Mouse (Mus musculus) liver, embryonic 16.5 days (tissue): ENCODE measurements around the gene 4930583I09Rik. TPM values are rescaled to one million over a fixed set of nuclear protein-coding genes. Genes with fewer than 3 reads are reported as not detected.

ENCODE experiments used
- ATAC-seq: fragments of 200-750 bp; cut with Nextera tagmentation; 2 replicates; pipeline ENCODE4 v1.8.0; 2017; ENCODE audit warnings: low read depth, mild to moderate bottlenecking, moderate number of reproducible peaks, moderate library complexity
- H3K27ac ChIP-seq: fragments of 300-500 bp; sonication (generic); 2 replicates; pipeline ENCODE4 v1.5.1; 2014; ENCODE audit warnings: mild to moderate bottlenecking, low read length
- H3K27me3 ChIP-seq: fragments of 300-500 bp; sonication (generic); 2 replicates; pipeline ENCODE4 v1.6.1; 2014; ENCODE audit warnings: low read depth, low read length, mixed read lengths; ENCODE audit not compliant: control insufficient read depth, insufficient read depth
- H3K36me3 ChIP-seq: fragments of 300-500 bp; sonication (generic); 2 replicates; pipeline ENCODE4 v1.6.1; 2014; ENCODE audit warnings: mild to moderate bottlenecking; ENCODE audit not compliant: control insufficient read depth, insufficient read depth
- H3K4me1 ChIP-seq: fragments of 300-500 bp; sonication (generic); 2 replicates; pipeline ENCODE4 v1.6.1; 2014; ENCODE audit warnings: low read depth, low read length, mixed read lengths; ENCODE audit not compliant: control insufficient read depth
- H3K4me2 ChIP-seq: fragments of 300-500 bp; sonication (generic); 2 replicates; pipeline ENCODE4 v1.6.1; 2014; ENCODE audit warnings: low read depth, low read length, mixed read lengths
- H3K4me3 ChIP-seq: fragments of 300-500 bp; sonication (generic); 2 replicates; pipeline ENCODE4 v1.5.1; 2014; ENCODE audit warnings: low read depth, mild to moderate bottlenecking, low read length
- H3K9ac ChIP-seq: fragments of 300-500 bp; sonication (generic); 2 replicates; pipeline ENCODE4 v1.6.1; 2014; ENCODE audit warnings: low read depth, low read length
- H3K9me3 ChIP-seq: fragments of 300-500 bp; sonication (generic); replicated peaks from 2 replicates; pipeline ENCODE4 v1.6.1; 2016; ENCODE audit warnings: low read length; ENCODE audit not compliant: control insufficient read depth
- WGBS: fragments of 180-500 bp; shearing (Covaris S2); extraction: QIAGEN DNeasy Blood & Tissue Kit; methylation state at CpG from one replicate; pipeline ENCODE4 v1.1.7; 2014; ENCODE audit not compliant: insufficient replicate concordance; 5-methylcytosine and 5-hydroxymethylcytosine counted together
- polyA plus RNA-seq: library from polyadenylated mRNA; unstranded; fragments of >200 nt; fragmentation: Nextera tagmentation; extraction: Ambion mirVana; gene quantifications from 2 replicates; pipeline ENCODE4 v1.2.1, GENCODE M21; 2015

Gene 4930583I09Rik
- not detected in 2 replicates for polyA plus RNA-seq

GRCm38 (mm10) chr17:64835928-64836327 lies at the start of gene 4930583I09Rik:
4930583I09Rik (minus strand) TSS chr17:64836071.
- Histone ChIP-seq H3K36me3 (no peaks in the 10 kb centered on the region), H3K9me3 (no peaks in the 10 kb centered on the region), H3K4me3 (no peak within 1 kb of the TSS), H3K27me3 (no peaks in the 10 kb centered on the region), H3K4me2 (no peak within 1 kb of the TSS), H3K27ac (no peak within 1 kb of the TSS), H3K9ac (no peak within 1 kb of the TSS), H3K4me1 (no peaks in the 10 kb centered on the region)
- ATAC-seq = no peak
- 49% methylated on average over 6 of the region's 6 CpGs for WGBS

GRCm38 (mm10) chr17:64876111-64876510 lies 40.2 kb upstream of the 4930583I09Rik start:
- no peak overlapping the region for H3K4me2 ChIP-seq
- 66% methylated on average over 12 of the region's 12 CpGs for WGBS
- ATAC-seq = no peak
- no peaks in the 10 kb centered on the region for H3K9me3 ChIP-seq
- H3K9ac ChIP-seq = no peak overlapping the region
- H3K4me3 ChIP-seq = no peak overlapping the region
- no peaks in the 10 kb centered on the region for H3K27me3 ChIP-seq
- H3K27ac ChIP-seq = no peak overlapping the region
- H3K4me1 ChIP-seq = no peaks in the 10 kb centered on the region
- no peaks in the 10 kb centered on the region for H3K36me3 ChIP-seq

DNA sequence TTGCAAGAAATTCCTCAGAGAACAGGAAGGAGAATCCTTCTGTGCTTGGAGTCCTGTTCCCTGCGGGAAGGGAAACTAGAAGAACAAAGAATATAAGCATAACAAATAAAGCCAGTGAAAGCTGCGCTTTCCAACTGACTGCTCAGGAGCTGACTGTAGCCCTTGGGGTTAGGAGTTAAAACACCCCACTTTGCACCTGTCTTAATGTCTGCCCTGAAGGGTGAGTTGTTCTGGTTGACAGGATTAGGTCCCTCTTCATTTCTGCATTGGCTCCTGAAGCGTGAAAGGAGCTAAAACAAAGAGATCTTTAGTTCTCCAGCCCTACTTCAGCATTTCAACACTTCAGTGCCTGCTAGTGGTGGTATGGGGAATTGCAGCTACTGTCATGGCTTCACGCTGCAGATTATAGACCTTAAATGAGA lies 37.8 kb upstream of the 4930583I09Rik start:
- Histone ChIP-seq H3K27ac (no peak overlapping the region), H3K4me3 (no peak overlapping the region), H3K36me3 (no peaks in the 10 kb centered on the region), H3K9ac (no peak overlapping the region), H3K4me1 (no peaks in the 10 kb centered on the region), H3K27me3 (no peaks in the 10 kb centered on the region), H3K9me3 (no peaks in the 10 kb centered on the region), H3K4me2 (no peak overlapping the region)
- WGBS = 38% methylated on average over 4 of the region's 4 CpGs
- ATAC-seq = no peak

DNA sequence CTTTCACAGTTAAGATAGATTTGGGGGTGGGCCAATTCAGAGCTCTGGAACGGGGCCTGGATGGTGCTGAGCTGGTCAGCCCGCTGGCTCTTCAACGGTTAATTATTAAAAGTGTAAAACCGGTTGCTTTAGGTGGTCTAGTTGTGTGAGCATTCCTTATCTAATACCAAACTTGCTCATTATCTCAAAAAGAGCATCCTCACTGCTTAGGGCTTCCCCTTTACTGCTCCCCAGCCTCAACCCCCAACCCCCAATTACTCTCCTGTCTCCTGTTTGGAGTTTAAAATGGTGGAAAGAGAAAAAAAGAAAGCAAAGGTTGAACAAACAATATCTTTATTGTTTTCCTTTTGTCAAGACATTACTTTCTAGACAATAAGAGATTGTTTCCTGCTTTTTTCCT lies 27.9 kb upstream of the 4930583I09Rik start:
- WGBS = 32% methylated on average over 4 of the region's 4 CpGs
- Histone ChIP-seq H3K36me3 (no peaks in the 10 kb centered on the region), H3K4me3 (no peak overlapping the region), H3K9me3 (no peaks in the 10 kb centered on the region), H3K27me3 (no peaks in the 10 kb centered on the region), H3K4me1 (no peaks in the 10 kb centered on the region), H3K27ac (no peak overlapping the region), H3K9ac (no peak overlapping the region), H3K4me2 (no peak overlapping the region)
- ATAC-seq = no peak

DNA sequence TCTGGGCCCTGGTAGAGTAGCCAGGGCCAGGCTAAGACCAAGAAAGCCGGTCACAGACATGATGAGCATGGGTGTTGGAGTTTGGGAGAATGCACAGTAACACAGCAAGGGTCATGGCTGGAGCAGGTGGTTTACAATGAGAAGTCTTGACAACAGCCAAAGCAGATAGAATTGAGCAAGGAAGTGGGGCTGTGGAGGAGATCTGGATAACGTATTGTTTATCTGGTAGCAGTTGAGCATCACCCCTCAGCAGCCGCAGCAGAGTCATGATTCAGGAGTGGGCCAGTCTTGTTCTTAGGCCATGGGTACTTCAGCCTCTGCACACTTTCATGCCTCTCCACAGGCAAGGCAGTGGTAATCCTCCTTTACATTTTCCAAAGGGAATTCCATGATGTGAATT lies 25.1 kb upstream of the 4930583I09Rik start:
- no peaks in the 10 kb centered on the region for H3K9me3 ChIP-seq
- H3K27me3 ChIP-seq = no peaks in the 10 kb centered on the region
- no peaks in the 10 kb centered on the region for H3K4me1 ChIP-seq
- H3K9ac ChIP-seq = no peak overlapping the region
- H3K27ac ChIP-seq = no peak overlapping the region
- 32% methylated on average over 3 of the region's 3 CpGs for WGBS
- no peak overlapping the region for H3K4me2 ChIP-seq
- H3K36me3 ChIP-seq = no peaks in the 10 kb centered on the region
- no peak for ATAC-seq
- no peak overlapping the region for H3K4me3 ChIP-seq

DNA sequence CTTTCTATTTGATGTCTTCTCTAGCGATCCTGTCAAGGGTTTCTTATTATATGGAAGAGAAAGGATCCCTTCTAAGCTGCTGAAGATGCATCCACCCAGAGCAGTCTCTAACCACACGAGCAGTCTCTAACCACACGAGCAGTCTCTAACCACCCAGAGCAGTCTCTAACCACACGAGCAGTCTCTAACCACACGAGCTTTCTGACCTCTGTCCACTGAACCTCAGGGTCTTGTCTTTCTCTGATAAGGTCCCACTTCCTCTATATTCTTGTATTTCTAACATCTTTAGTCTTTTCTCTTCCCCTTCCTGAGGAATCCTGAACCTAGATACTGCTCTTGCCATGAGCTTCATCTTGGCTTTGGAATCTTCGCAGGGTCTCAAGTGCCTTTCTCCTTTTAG lies 23.0 kb upstream of the 4930583I09Rik start:
- H3K9ac ChIP-seq = no peak overlapping the region
- no peaks in the 10 kb centered on the region for H3K4me1 ChIP-seq
- no peak overlapping the region for H3K4me2 ChIP-seq
- H3K9me3 ChIP-seq = no peaks in the 10 kb centered on the region
- H3K4me3 ChIP-seq = no peak overlapping the region
- ATAC-seq = no peak
- H3K27ac ChIP-seq = no peak overlapping the region
- H3K36me3 ChIP-seq = no peaks in the 10 kb centered on the region
- 16% methylated on average over 6 of the region's 6 CpGs for WGBS
- no peaks in the 10 kb centered on the region for H3K27me3 ChIP-seq

- Histone ChIP-seq H3K4me3 (no peak overlapping the region), H3K4me1 (no peaks in the 10 kb centered on the region), H3K9ac (no peak overlapping the region), H3K4me2 (no peak overlapping the region), H3K9me3 (no peaks in the 10 kb centered on the region), H3K27me3 (no peaks in the 10 kb centered on the region), H3K27ac (no peak overlapping the region), H3K36me3 (no peaks in the 10 kb centered on the region)
- no peak for ATAC-seq
- WGBS = 65% methylated on average over 4 of the region's 4 CpGs
These were observed 12.2 kb upstream of the 4930583I09Rik start for GRCm38 (mm10) chr17:64848031-64848430.

DNA sequence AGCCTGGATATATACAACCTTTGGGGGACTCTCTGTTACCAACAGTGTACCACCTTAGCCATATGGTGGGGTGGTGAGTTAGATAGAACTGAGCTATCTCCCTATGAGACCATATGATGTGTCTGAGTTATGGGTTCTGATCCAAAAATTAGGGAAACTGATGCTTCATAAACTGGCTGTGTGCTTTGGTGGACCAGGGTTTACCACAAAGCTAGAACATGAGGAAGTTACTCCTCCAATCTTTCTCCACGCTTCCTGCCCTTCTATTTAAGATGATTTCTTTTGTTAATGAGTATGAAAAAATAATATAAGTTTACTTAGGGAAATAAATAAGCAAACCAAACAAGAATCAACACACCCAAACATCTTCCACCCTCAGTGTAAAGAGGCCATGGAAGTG lies 10.8 kb upstream of the 4930583I09Rik start:
- Histone ChIP-seq H3K4me3 (no peak overlapping the region), H3K27me3 (no peaks in the 10 kb centered on the region), H3K36me3 (no peaks in the 10 kb centered on the region), H3K9ac (no peak overlapping the region), H3K4me2 (no peak overlapping the region), H3K27ac (no peak overlapping the region), H3K4me1 (no peaks in the 10 kb centered on the region), H3K9me3 (no peaks in the 10 kb centered on the region)
- ATAC-seq = no peak
- 15% methylated on average over 1 of the region's 1 CpGs for WGBS

DNA sequence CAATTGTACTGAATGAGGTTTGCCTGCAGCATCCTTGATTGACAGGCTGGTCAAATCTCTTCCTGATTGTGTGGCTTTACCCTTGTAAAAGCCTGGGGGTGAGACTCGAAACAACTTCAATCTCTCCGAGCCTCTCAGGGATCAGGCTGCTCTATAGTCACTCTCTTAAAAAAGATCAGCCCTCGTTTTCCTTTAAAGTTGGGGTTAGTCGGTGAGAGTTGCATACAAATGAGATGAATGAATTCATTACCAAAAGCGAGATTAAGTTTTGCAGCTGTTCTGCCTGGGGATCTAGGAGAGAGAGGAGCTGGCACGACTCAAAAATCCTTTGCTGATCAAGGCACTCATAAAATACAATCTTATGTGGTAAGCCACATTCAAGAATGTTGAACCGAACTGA lies 1.0 kb upstream of the 4930583I09Rik start:
- WGBS = 24% methylated on average over 7 of the region's 7 CpGs
- no peak overlapping the region for H3K4me3 ChIP-seq
- H3K4me1 ChIP-seq = no peaks in the 10 kb centered on the region
- no peak overlapping the region for H3K4me2 ChIP-seq
- ATAC-seq = no peak
- no peaks in the 10 kb centered on the region for H3K36me3 ChIP-seq
- no peak overlapping the region for H3K9ac ChIP-seq
- H3K9me3 ChIP-seq = no peaks in the 10 kb centered on the region
- H3K27me3 ChIP-seq = no peaks in the 10 kb centered on the region
- no peak overlapping the region for H3K27ac ChIP-seq
